In the genomic region with DNA sequence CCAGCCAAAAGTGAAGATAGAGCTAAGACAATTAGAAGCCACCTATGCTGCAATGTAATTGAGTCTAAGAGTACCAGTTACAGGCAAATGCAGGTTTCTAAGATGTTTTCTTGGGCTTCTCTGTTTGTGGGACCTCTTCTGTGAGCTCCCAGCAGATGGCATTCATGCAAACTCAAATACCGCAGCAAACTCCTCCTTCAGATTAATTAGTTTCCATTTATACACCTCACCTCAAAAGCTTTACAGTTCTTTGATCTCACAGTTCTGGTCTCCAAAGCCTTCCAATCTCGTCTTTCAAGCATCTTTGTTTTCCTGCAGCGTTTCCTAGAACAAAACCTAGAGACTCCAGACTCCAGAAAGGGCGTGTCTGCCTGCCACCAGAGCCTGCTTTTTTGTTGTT, we compare ENCODE assay signal across 24 mouse cellular contexts.
DNase-seq lines count a peak whose midpoint lies in the region; ATAC-seq and TF ChIP-seq lines count a peak whose summit lies in the region.
"Had no signal": no experiment of that assay in that cellular context is flagged by ENCODE, and none has a peak within 500 bp of the region (broad histone marks: within the 10 kb centered on the region; RNA-seq: fewer than 3 reads in every experiment).

No protein-coding gene starts in this region.

- 0 out of 2 replicates have a peak overlapping the region, but pooled peaks have one; percentile 4 for H3K27ac ChIP-seq in forebrain, embryonic 13.5 days
- no peak overlapping the region for H3K27ac ChIP-seq in forebrain, embryonic 12.5 days
- 0 out of 2 replicates have a peak overlapping the region, but pooled peaks have one; percentile 14 for H3K27ac ChIP-seq in hindbrain, embryonic 14.5 days
- H3K27ac ChIP-seq in hindbrain, embryonic 16.5 days (ENCODE audit: low read depth, low read length), result no peak overlapping the region
- H3K27ac ChIP-seq in midbrain, embryonic 16.5 days (ENCODE audit: low read length), result peak overlapping the region; percentile 48; the same call in 1 of the 2 replicates
- no peak overlapping the region for H3K27ac ChIP-seq in midbrain, embryonic 14.5 days (replicated peaks; ENCODE audit: low read depth, low read length)
- H3K27ac ChIP-seq in cortical plate, adult 2 months (ENCODE audit: insufficient read depth, low read length), result no peak overlapping the region
- H3K27ac ChIP-seq: embryonic facial prominence, embryonic 10.5 days; heart, adult 2 months; heart, embryonic 15.5 days; hindbrain, embryonic 10.5 days; intestine, embryonic 15.5 days had no signal

- WGBS in forebrain, embryonic 13.5 days, result 28% methylated on average over 4 of the region's 4 CpGs
- 31% methylated on average over 4 of the region's 4 CpGs for WGBS in forebrain, embryonic 12.5 days
- 47% methylated on average over 4 of the region's 4 CpGs for WGBS in hindbrain, embryonic 14.5 days
- 43% methylated on average over 4 of the region's 4 CpGs for WGBS in hindbrain, embryonic 16.5 days
- 25% methylated on average over 4 of the region's 4 CpGs for WGBS in midbrain, embryonic 16.5 days
- WGBS in midbrain, embryonic 14.5 days, result 34% methylated on average over 4 of the region's 4 CpGs

- H3K4me1 ChIP-seq in forebrain, embryonic 13.5 days, result no peaks in the 10 kb centered on the region
- no peaks in the 10 kb centered on the region for H3K4me1 ChIP-seq in forebrain, embryonic 12.5 days
- no peaks in the 10 kb centered on the region for H3K4me1 ChIP-seq in hindbrain, embryonic 14.5 days (replicated peaks; ENCODE audit: control insufficient read depth, insufficient read depth, low read length)
- H3K4me1 ChIP-seq in hindbrain, embryonic 16.5 days (ENCODE audit: control insufficient read depth, insufficient read depth, low read depth, low read length), result no peaks in the 10 kb centered on the region
- no peaks in the 10 kb centered on the region for H3K4me1 ChIP-seq in midbrain, embryonic 16.5 days (ENCODE audit: control insufficient read depth, insufficient read depth, low read length)
- H3K4me1 ChIP-seq in midbrain, embryonic 14.5 days (ENCODE audit: control insufficient read depth, insufficient read depth, low read length), result no peaks in the 10 kb centered on the region
- H3K4me1 ChIP-seq in cortical plate, adult 2 months (ENCODE audit: control insufficient read depth, insufficient read depth, low read length), result 0 out of 2 replicates have a peak, but pooled peaks cover 2% of the 10 kb centered on the region
- H3K4me1 ChIP-seq: embryonic facial prominence, embryonic 10.5 days; heart, embryonic 15.5 days; hindbrain, embryonic 10.5 days; intestine, embryonic 15.5 days had no signal

- no peak for ATAC-seq in forebrain, embryonic 13.5 days
- no peak for ATAC-seq in forebrain, embryonic 12.5 days (ENCODE audit: low FRiP score)
- no peak for ATAC-seq in hindbrain, embryonic 14.5 days (ENCODE audit: low FRiP score)
- ATAC-seq in hindbrain, embryonic 16.5 days, result no peak
- no peak for ATAC-seq in midbrain, embryonic 16.5 days
- ATAC-seq in midbrain, embryonic 14.5 days (ENCODE audit: low FRiP score, low TSS enrichment), result no peak
- ATAC-seq: CD4-positive, CD25-positive, alpha-beta regulatory T cell, adult 4 months; intestine, embryonic 15.5 days had no signal

- no peak overlapping the region for H3K4me2 ChIP-seq in forebrain, embryonic 13.5 days
- H3K4me2 ChIP-seq in forebrain, embryonic 12.5 days, result no peak overlapping the region
- H3K4me2 ChIP-seq in hindbrain, embryonic 14.5 days (replicated peaks), result no peak overlapping the region
- no peak overlapping the region for H3K4me2 ChIP-seq in hindbrain, embryonic 16.5 days (ENCODE audit: low read length)
- H3K4me2 ChIP-seq in midbrain, embryonic 16.5 days (ENCODE audit: low read length), result no peak overlapping the region
- H3K4me2 ChIP-seq in midbrain, embryonic 14.5 days (ENCODE audit: low read length), result no peak overlapping the region
- H3K4me2 ChIP-seq: heart, embryonic 11.5 days; heart, embryonic 15.5 days; intestine, embryonic 15.5 days had no signal

- no peaks in the 10 kb centered on the region for H3K27me3 ChIP-seq in forebrain, embryonic 13.5 days
- no peaks in the 10 kb centered on the region for H3K27me3 ChIP-seq in forebrain, embryonic 12.5 days
- H3K27me3 ChIP-seq in hindbrain, embryonic 14.5 days (ENCODE audit: control insufficient read depth, insufficient read depth, low read length), result no peaks in the 10 kb centered on the region
- H3K27me3 ChIP-seq in hindbrain, embryonic 16.5 days (replicated peaks; ENCODE audit: control insufficient read depth, insufficient read depth, low read length), result no peaks in the 10 kb centered on the region
- H3K27me3 ChIP-seq in midbrain, embryonic 16.5 days (ENCODE audit: control insufficient read depth, insufficient read depth, low read depth, low read length), result no peaks in the 10 kb centered on the region
- no peaks in the 10 kb centered on the region for H3K27me3 ChIP-seq in midbrain, embryonic 14.5 days (ENCODE audit: control insufficient read depth, insufficient read depth, low read length)
- H3K27me3 ChIP-seq: heart, embryonic 15.5 days; intestine, embryonic 15.5 days had no signal

- H3K9ac ChIP-seq in forebrain, embryonic 13.5 days, result no peak overlapping the region
- no peak overlapping the region for H3K9ac ChIP-seq in forebrain, embryonic 12.5 days
- no peak overlapping the region for H3K9ac ChIP-seq in hindbrain, embryonic 14.5 days
- no peak overlapping the region for H3K9ac ChIP-seq in hindbrain, embryonic 16.5 days (ENCODE audit: low read depth, low read length)
- no peak overlapping the region for H3K9ac ChIP-seq in midbrain, embryonic 16.5 days (ENCODE audit: low read depth, low read length)
- no peak overlapping the region for H3K9ac ChIP-seq in midbrain, embryonic 14.5 days (replicated peaks; ENCODE audit: low read length)
- H3K9ac ChIP-seq: heart, embryonic 15.5 days; intestine, embryonic 15.5 days had no signal

- intact Hi-C loops in heart, postnatal 36 days (cut with DNase I), result no loop called here

- no peaks in the 10 kb centered on the region for H3K36me3 ChIP-seq in forebrain, embryonic 13.5 days (ENCODE audit: poor library complexity, severe bottlenecking)
- no peaks in the 10 kb centered on the region for H3K36me3 ChIP-seq in forebrain, embryonic 12.5 days (replicated peaks)
- no peaks in the 10 kb centered on the region for H3K36me3 ChIP-seq in hindbrain, embryonic 14.5 days (replicated peaks; ENCODE audit: control insufficient read depth, insufficient read depth)
- no peaks in the 10 kb centered on the region for H3K36me3 ChIP-seq in hindbrain, embryonic 16.5 days (ENCODE audit: control insufficient read depth, insufficient read depth, low read length)
- H3K36me3 ChIP-seq in midbrain, embryonic 16.5 days (ENCODE audit: control insufficient read depth, insufficient read depth, low read length), result no peaks in the 10 kb centered on the region
- H3K36me3 ChIP-seq in midbrain, embryonic 14.5 days (ENCODE audit: control insufficient read depth, insufficient read depth, low read length), result no peaks in the 10 kb centered on the region
- H3K36me3 ChIP-seq: embryonic facial prominence, embryonic 10.5 days; G1E; heart, embryonic 15.5 days; hindbrain, embryonic 10.5 days; intestine, embryonic 15.5 days had no signal

- H3K9me3 ChIP-seq in forebrain, embryonic 13.5 days (replicated peaks), result no peaks in the 10 kb centered on the region
- no peaks in the 10 kb centered on the region for H3K9me3 ChIP-seq in forebrain, embryonic 12.5 days
- H3K9me3 ChIP-seq in hindbrain, embryonic 14.5 days (ENCODE audit: control insufficient read depth, low read length), result no peaks in the 10 kb centered on the region
- H3K9me3 ChIP-seq in hindbrain, embryonic 16.5 days (ENCODE audit: control insufficient read depth, low read length), result no peaks in the 10 kb centered on the region
- no peaks in the 10 kb centered on the region for H3K9me3 ChIP-seq in midbrain, embryonic 16.5 days (replicated peaks; ENCODE audit: control insufficient read depth, low read length, poor library complexity, severe bottlenecking)
- no peaks in the 10 kb centered on the region for H3K9me3 ChIP-seq in midbrain, embryonic 14.5 days (ENCODE audit: control insufficient read depth, low read length)
- H3K9me3 ChIP-seq: embryonic facial prominence, embryonic 10.5 days; heart, embryonic 15.5 days; hindbrain, embryonic 10.5 days; intestine, embryonic 15.5 days had no signal

- no peak for TF ChIP-seq POLR2A in cortical plate, adult 2 months (IDR thresholded peaks at IDR 0.05; ENCODE audit: extremely low read depth, insufficient read depth, low read length)

- DNase-seq in hindbrain, embryonic 14.5 days (ENCODE audit: low spot score), result no peak
- DNase-seq in midbrain, embryonic 14.5 days, result no peak
- no peak for DNase-seq in heart, postnatal 36 days
- DNase-seq: adrenal gland, adult 8-10 months; adrenal gland, postnatal 36 days; B cell, adult 2 months; cerebellum, adult 18-20 months; cerebellum, adult 9-11 months; cerebellum, postnatal 36 days; gastrocnemius, postnatal 14 days; heart, adult 2 months; heart, postnatal 14 days had no signal

- H3K4me3 ChIP-seq in forebrain, embryonic 13.5 days, result no peak overlapping the region
- H3K4me3 ChIP-seq in forebrain, embryonic 12.5 days (replicated peaks), result no peak overlapping the region
- H3K4me3 ChIP-seq in hindbrain, embryonic 14.5 days (replicated peaks; ENCODE audit: low read length), result no peak overlapping the region
- no peak overlapping the region for H3K4me3 ChIP-seq in hindbrain, embryonic 16.5 days (ENCODE audit: low read length)
- H3K4me3 ChIP-seq in midbrain, embryonic 16.5 days (ENCODE audit: low read depth, low read length), result no peak overlapping the region
- H3K4me3 ChIP-seq in midbrain, embryonic 14.5 days (replicated peaks; ENCODE audit: low read depth, low read length), result no peak overlapping the region
- H3K4me3 ChIP-seq in cortical plate, adult 2 months (ENCODE audit: insufficient read depth, low read length), result no peak overlapping the region
- H3K4me3 ChIP-seq: embryonic facial prominence, embryonic 10.5 days; heart, adult 2 months; heart, embryonic 15.5 days; hindbrain, embryonic 10.5 days; intestine, embryonic 15.5 days had no signal

- peak; percentile 10; the same call in 1 of the 2 replicates for TF ChIP-seq CTCF in cortical plate, adult 2 months (IDR thresholded peaks at IDR 0.05; ENCODE audit: extremely low read depth, insufficient read depth, low read length)

Comparison
In these comparisons a context has a peak if more than half of its experiments do, and no peak if none do; other contexts are left out.
1. H3K27ac ChIP-seq: peak in forebrain, embryonic 13.5 days (single experiment), hindbrain, embryonic 14.5 days (single experiment) and midbrain, embryonic 16.5 days (single experiment); none in forebrain, embryonic 12.5 days (single experiment), hindbrain, embryonic 16.5 days (single experiment), midbrain, embryonic 14.5 days (single experiment) and cortical plate, adult 2 months (single experiment).